ENCODE assay signal across 19 mouse cellular contexts in the genomic region with DNA sequence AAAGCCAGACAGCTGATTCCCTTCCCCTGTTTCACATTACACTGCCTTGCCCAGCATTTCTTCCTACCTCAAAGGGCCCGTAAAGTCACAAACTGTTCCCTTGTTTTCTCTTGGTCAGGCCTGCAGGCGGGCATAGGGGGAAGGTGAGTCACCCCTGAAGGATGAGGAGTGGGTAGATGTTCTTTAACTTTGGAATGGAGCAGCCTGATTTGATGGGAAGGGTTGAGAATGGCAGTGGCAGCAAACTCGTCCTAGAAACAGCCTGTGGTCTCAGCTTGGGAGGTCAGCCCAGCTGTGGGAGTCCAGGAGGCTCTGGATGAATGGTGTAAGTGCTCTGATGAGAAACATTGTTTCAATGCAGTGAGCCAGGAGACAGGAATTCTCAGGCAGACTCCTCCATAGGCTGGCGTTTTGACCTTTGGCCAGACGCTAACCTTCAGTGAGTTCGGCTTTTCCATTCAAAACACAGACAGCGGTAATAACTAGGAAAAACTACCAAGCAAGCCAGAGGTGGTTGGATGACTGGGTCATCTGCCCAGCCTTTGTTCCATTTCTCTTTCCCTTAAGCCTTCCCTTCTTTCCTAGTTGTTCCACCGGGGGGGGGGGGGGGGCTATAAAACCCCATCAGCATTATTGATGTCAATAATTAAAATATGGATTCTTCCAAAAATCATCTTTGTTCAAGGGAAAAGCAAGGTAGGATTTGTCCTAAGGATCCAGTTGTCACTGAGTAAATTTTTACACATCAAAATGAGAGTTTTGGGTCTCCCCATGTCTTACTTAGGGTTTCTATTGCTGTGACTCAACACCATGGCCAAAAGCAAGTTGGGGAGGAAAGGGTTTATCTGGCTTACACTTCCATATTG.
DNase-seq lines count a peak whose midpoint lies in the region; ATAC-seq lines count a peak whose summit lies in the region.
"Had no signal": no experiment of that assay in that cellular context is flagged by ENCODE, and none has a peak within 500 bp of the region (broad histone marks: within the 10 kb centered on the region; RNA-seq: fewer than 3 reads in every experiment).

No protein-coding gene starts in this region.

- 27% methylated on average over 8 of the region's 8 CpGs for WGBS in midbrain, embryonic 10.5 days
- WGBS in midbrain, embryonic 13.5 days, result 33% methylated on average over 8 of the region's 8 CpGs
- WGBS in embryonic facial prominence, embryonic 15.5 days, result 55% methylated on average over 8 of the region's 8 CpGs
- WGBS in kidney, embryonic 16.5 days, result 39% methylated on average over 8 of the region's 8 CpGs

- no peak overlapping the region for H3K4me2 ChIP-seq in midbrain, embryonic 13.5 days (replicated peaks)
- no peak overlapping the region for H3K4me2 ChIP-seq in embryonic facial prominence, embryonic 15.5 days (replicated peaks)
- H3K4me2 ChIP-seq in kidney, embryonic 16.5 days (replicated peaks; ENCODE audit: low read depth, low read length), result no peak overlapping the region
- H3K4me2 ChIP-seq: heart, embryonic 15.5 days; hindbrain, embryonic 13.5 days; liver, embryonic 15.5 days; neural tube, embryonic 13.5 days had no signal

- H3K9ac ChIP-seq in midbrain, embryonic 13.5 days (replicated peaks), result no peak overlapping the region
- H3K9ac ChIP-seq in embryonic facial prominence, embryonic 15.5 days, result no peak overlapping the region
- no peak overlapping the region for H3K9ac ChIP-seq in kidney, embryonic 16.5 days (replicated peaks; ENCODE audit: low read length)
- H3K9ac ChIP-seq: heart, embryonic 15.5 days; hindbrain, embryonic 13.5 days; liver, embryonic 15.5 days; neural tube, embryonic 13.5 days had no signal

- no peaks in the 10 kb centered on the region for H3K27me3 ChIP-seq in midbrain, embryonic 10.5 days (ENCODE audit: low read depth, poor library complexity, severe bottlenecking)
- H3K27me3 ChIP-seq in midbrain, embryonic 13.5 days, result peaks cover 4% of the 10 kb centered on the region; the same call in 1 of the 2 replicates
- no peaks in the 10 kb centered on the region for H3K27me3 ChIP-seq in embryonic facial prominence, embryonic 15.5 days
- no peaks in the 10 kb centered on the region for H3K27me3 ChIP-seq in kidney, embryonic 16.5 days (ENCODE audit: insufficient read depth, low read length)
- H3K27me3 ChIP-seq: heart, embryonic 15.5 days; liver, embryonic 15.5 days; neural tube, embryonic 13.5 days had no signal

- H3K27ac ChIP-seq in midbrain, embryonic 10.5 days (replicated peaks), result peak overlapping the region; percentile 43; the same call in 1 of the 2 replicates
- H3K27ac ChIP-seq in midbrain, embryonic 13.5 days, result no peak overlapping the region
- H3K27ac ChIP-seq in embryonic facial prominence, embryonic 15.5 days (replicated peaks), result peak overlapping the region; percentile 48; the same call in 1 of the 2 replicates
- peak overlapping the region; percentile 48 for H3K27ac ChIP-seq in kidney, embryonic 16.5 days (ENCODE audit: low read length)
- H3K27ac ChIP-seq: heart, embryonic 15.5 days; hindbrain, embryonic 13.5 days; liver, embryonic 15.5 days; neural tube, embryonic 13.5 days had no signal

- peaks cover 28% of the 10 kb centered on the region for H3K4me1 ChIP-seq in midbrain, embryonic 10.5 days
- H3K4me1 ChIP-seq in midbrain, embryonic 13.5 days (replicated peaks), result no peaks in the 10 kb centered on the region
- H3K4me1 ChIP-seq in embryonic facial prominence, embryonic 15.5 days, result peaks cover 9% of the 10 kb centered on the region
- peaks cover 21% of the 10 kb centered on the region for H3K4me1 ChIP-seq in kidney, embryonic 16.5 days (ENCODE audit: insufficient read depth, low read length)
- H3K4me1 ChIP-seq: heart, embryonic 15.5 days; liver, embryonic 15.5 days had no signal

- no peak overlapping the region for H3K4me3 ChIP-seq in midbrain, embryonic 10.5 days
- H3K4me3 ChIP-seq in midbrain, embryonic 13.5 days (replicated peaks), result no peak overlapping the region
- H3K4me3 ChIP-seq in embryonic facial prominence, embryonic 15.5 days (replicated peaks), result no peak overlapping the region
- no peak overlapping the region for H3K4me3 ChIP-seq in kidney, embryonic 16.5 days (ENCODE audit: low read length)
- H3K4me3 ChIP-seq: heart, embryonic 15.5 days; hindbrain, embryonic 13.5 days; liver, embryonic 15.5 days; neural tube, embryonic 13.5 days had no signal

- H3K36me3 ChIP-seq in midbrain, embryonic 10.5 days, result no peaks in the 10 kb centered on the region
- H3K36me3 ChIP-seq in midbrain, embryonic 13.5 days, result no peaks in the 10 kb centered on the region
- H3K36me3 ChIP-seq in embryonic facial prominence, embryonic 15.5 days, result no peaks in the 10 kb centered on the region
- no peaks in the 10 kb centered on the region for H3K36me3 ChIP-seq in kidney, embryonic 16.5 days (ENCODE audit: insufficient read depth, low read length)
- H3K36me3 ChIP-seq: heart, embryonic 15.5 days; hindbrain, embryonic 13.5 days; liver, embryonic 15.5 days; neural tube, embryonic 13.5 days had no signal

- ATAC-seq in midbrain, embryonic 13.5 days, result no peak
- ATAC-seq in embryonic facial prominence, embryonic 15.5 days (ENCODE audit: insufficient number of reproducible peaks, low FRiP score, low TSS enrichment, low read depth), result no peak
- peak; percentile 77 for ATAC-seq in kidney, embryonic 16.5 days (ENCODE audit: low FRiP score, low TSS enrichment)
- ATAC-seq: midbrain, embryonic 16.5 days had no signal

- DNase-seq in midbrain, embryonic 10.5 days (ENCODE audit: low spot score), result no peak
- DNase-seq in retina, embryonic 14.5 days (ENCODE audit: low spot score), result peak; percentile 42
- DNase-seq in thymus, postnatal 4 days, result no peak
- no peak for DNase-seq in layer of hippocampus, postnatal 36 days
- DNase-seq in cerebellum, postnatal 10 days, result no peak
- DNase-seq: adrenal gland, postnatal 14 days; B cell, adult 2 months; cerebellum, postnatal 36 days; gastrocnemius, postnatal 14 days; lung, postnatal 36 days; right cerebral cortex, adult 18-20 months had no signal

- no peaks in the 10 kb centered on the region for H3K9me3 ChIP-seq in midbrain, embryonic 10.5 days (replicated peaks)
- no peaks in the 10 kb centered on the region for H3K9me3 ChIP-seq in midbrain, embryonic 13.5 days
- H3K9me3 ChIP-seq in embryonic facial prominence, embryonic 15.5 days (replicated peaks), result no peaks in the 10 kb centered on the region
- H3K9me3 ChIP-seq in kidney, embryonic 16.5 days (ENCODE audit: low read length), result no peaks in the 10 kb centered on the region
- H3K9me3 ChIP-seq: heart, embryonic 15.5 days; hindbrain, embryonic 13.5 days; liver, embryonic 15.5 days; neural tube, embryonic 13.5 days had no signal
